Mouse (Mus musculus) bone marrow, adult 2 months (tissue): ENCODE results near the gene Lrat.

Experiments
- CTCF ChIP-seq: fragments of 200-500 bp; IDR thresholded peaks from 2 replicates; pipeline ENCODE4 v1.5.1; 2011; ENCODE audit warnings: low read length, control low read depth; ENCODE audit not compliant: control insufficient read depth, insufficient read depth
- POLR2A ChIP-seq: fragments of 200-500 bp; IDR thresholded peaks from 2 replicates; pipeline ENCODE4 v1.6.1; 2011; ENCODE audit warnings: low read depth, mild to moderate bottlenecking, control low read depth, low read length, borderline replicate concordance; ENCODE audit not compliant: control insufficient read depth

DNA sequence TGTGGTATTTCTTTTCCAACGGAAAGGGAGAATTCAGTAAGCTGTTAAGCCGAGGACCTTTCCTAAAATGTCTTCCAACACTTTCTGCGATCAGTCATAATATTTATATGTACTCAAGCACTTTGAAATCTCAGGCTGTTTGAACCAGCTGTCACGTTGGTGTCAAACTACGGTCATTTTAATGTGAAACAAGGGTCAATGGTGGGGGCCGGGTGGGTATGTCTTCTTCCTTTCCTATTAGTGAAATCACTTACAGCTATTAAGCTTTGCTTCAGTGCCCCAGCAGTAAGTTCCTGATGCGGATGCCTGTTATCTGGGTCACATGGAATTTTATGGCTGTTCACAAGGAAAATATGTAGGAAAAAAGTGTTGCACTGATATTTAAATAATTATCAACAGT is 46.9 kb upstream of the Lrat start:
- TF ChIP-seq CTCF (no peak), POLR2A (no peak)
